Mouse (Mus musculus) ES-Bruce4 (cell line): ENCODE results near the gene Rxrb. TPM values are rescaled to one million over a fixed set of nuclear protein-coding genes. Genes with fewer than 3 reads are reported as not detected.
A peak's percentile ranks its signal among the peaks of the same experiment; 100 is the strongest.
"Not testable (repeated sequence)": the region's sequence is repeated elsewhere in the genome, so short reads cannot be mapped to it uniquely, and the experiment has no call there.

Source experiments
- H3K27ac ChIP-seq: 2 replicates; pipeline ENCODE4 v1.5.1; 2012; ENCODE audit warnings: low read length, inconsistent platforms; ENCODE audit not compliant: insufficient read depth
- H3K27me3 ChIP-seq: 2 replicates; pipeline ENCODE4 v1.6.1; 2012; ENCODE audit warnings: mild to moderate bottlenecking, low read length, inconsistent platforms; ENCODE audit not compliant: control insufficient read depth, poor library complexity, insufficient read depth, severe bottlenecking
- H3K36me3 ChIP-seq: 2 replicates; pipeline ENCODE4 v1.6.1; 2012; ENCODE audit warnings: inconsistent platforms, mild to moderate bottlenecking, low read length, moderate library complexity; ENCODE audit not compliant: control insufficient read depth, poor library complexity, insufficient read depth, severe bottlenecking
- H3K4me1 ChIP-seq: one replicate; pipeline ENCODE4 v1.8.1; 2011; ENCODE audit warnings: low read length; ENCODE audit not compliant: control insufficient read depth, insufficient read depth
- H3K4me3 ChIP-seq: 2 replicates; pipeline ENCODE4 v1.5.1; 2011; ENCODE audit warnings: low read depth, mild to moderate bottlenecking, low read length
- H3K9ac ChIP-seq: 2 replicates; pipeline ENCODE4 v1.6.1; 2012; ENCODE audit warnings: low read depth, mild to moderate bottlenecking, inconsistent platforms; ENCODE audit not compliant: poor library complexity, severe bottlenecking
- H3K9me3 ChIP-seq: replicated peaks from 2 replicates; pipeline ENCODE4 v1.6.1; 2012; ENCODE audit warnings: mild to moderate bottlenecking, low read length, inconsistent platforms; ENCODE audit not compliant: control insufficient read depth, poor library complexity, insufficient read depth, severe bottlenecking
- CTCF ChIP-seq: IDR thresholded peaks from one replicate; pipeline ENCODE4 v1.8.1; 2011; ENCODE audit warnings: low read depth, low read length
- EP300 ChIP-seq: IDR thresholded peaks from 2 replicates; pipeline ENCODE4 v1.6.1; 2011; ENCODE audit warnings: low read depth, low read length; ENCODE audit not compliant: insufficient read depth
- POLR2A ChIP-seq: IDR thresholded peaks from one replicate; pipeline ENCODE4 v1.8.1; 2011; ENCODE audit warnings: low read length; ENCODE audit not compliant: insufficient read depth
- polyA plus RNA-seq: library from polyadenylated mRNA; stranded (reverse); fragments of >200 nt; gene quantifications from 2 replicates; pipeline ENCODE4 v1.2.4, GENCODE M21; 2011; ENCODE audit warnings: low read depth; ENCODE audit not compliant: missing spikeins, insufficient read depth, insufficient read length

Rxrb gene
- 37.7 and 38.2 TPM in 2 replicates for polyA plus RNA-seq

- Histone ChIP-seq H3K27ac (peak within 1 kb of the TSS; percentile 37), H3K4me1 (peaks cover 3% of the 10 kb centered on the region), H3K4me3 (peak within 1 kb of the TSS; percentile 93), H3K27me3 (no peaks in the 10 kb centered on the region), H3K36me3 (peaks cover 30% of the 10 kb centered on the region), H3K9me3 (no peaks in the 10 kb centered on the region), H3K9ac (peak within 1 kb of the TSS; percentile 97)
- peak; percentile 40 for TF ChIP-seq POLR2A
- TF ChIP-seq EP300: peak; percentile 39; the same call in 1 of the 2 replicates
- no peak for TF ChIP-seq CTCF
These were observed at the start of gene Rxrb, which contains the start of gene Slc39a7 for GRCm38 (mm10) chr17:34031465-34032173. Rxrb (plus strand) TSS chr17:34031812. Slc39a7 (minus strand) TSS chr17:34031682.

- not testable (repeated sequence) for H3K36me3 ChIP-seq, H3K27ac ChIP-seq, H3K9me3 ChIP-seq, H3K9ac ChIP-seq, H3K4me1 ChIP-seq, H3K27me3 ChIP-seq
- 0 out of 2 replicates have a peak overlapping the region, but pooled peaks have one; percentile 13 for H3K4me3 ChIP-seq
- TF ChIP-seq CTCF: peak; percentile 58
These were observed 49.5 kb upstream of the Rxrb start for GRCm38 (mm10) chr17:33982136-33982535.

GRCm38 (mm10) chr17:33991788-33992664 lies 39.6 kb upstream of the Rxrb start:
- no peaks in the 10 kb centered on the region for H3K4me1 ChIP-seq
- H3K4me3 ChIP-seq: peak overlapping the region; percentile 21; the same call in 1 of the 2 replicates
- no peaks in the 10 kb centered on the region for H3K9me3 ChIP-seq
- H3K36me3 ChIP-seq: no peaks in the 10 kb centered on the region
- no peak for TF ChIP-seq POLR2A
- peak; percentile 64 for TF ChIP-seq CTCF
- TF ChIP-seq EP300: no peak
- no peak overlapping the region for H3K27ac ChIP-seq
- H3K27me3 ChIP-seq: no peaks in the 10 kb centered on the region
- H3K9ac ChIP-seq: peak overlapping the region; percentile 23; the same call in 1 of the 2 replicates

- Histone ChIP-seq H3K27me3 (peaks cover 7% of the 10 kb centered on the region), H3K4me3 (no peak overlapping the region), H3K4me1 (no peaks in the 10 kb centered on the region), H3K36me3 (no peaks in the 10 kb centered on the region), H3K9me3 (no peaks in the 10 kb centered on the region), H3K9ac (no peak overlapping the region), H3K27ac (no peak overlapping the region)
- TF ChIP-seq EP300: no peak
- no peak for TF ChIP-seq CTCF
- no peak for TF ChIP-seq POLR2A
These were observed 36.7 kb upstream of the Rxrb start for GRCm38 (mm10) chr17:33994959-33995358.

- Histone ChIP-seq H3K4me1 (no peaks in the 10 kb centered on the region), H3K27ac (no peak overlapping the region), H3K4me3 (no peak overlapping the region), H3K9ac (no peak overlapping the region), H3K27me3 (peaks cover 7% of the 10 kb centered on the region), H3K9me3 (no peaks in the 10 kb centered on the region), H3K36me3 (no peaks in the 10 kb centered on the region)
- TF ChIP-seq POLR2A: no peak
- TF ChIP-seq EP300: no peak
- TF ChIP-seq CTCF: no peak
These were observed 36.0 kb upstream of the Rxrb start for GRCm38 (mm10) chr17:33995651-33996050.

GRCm38 (mm10) chr17:33997025-33997424 lies 34.6 kb upstream of the Rxrb start:
- H3K4me3 ChIP-seq, H3K9me3 ChIP-seq, H3K27me3 ChIP-seq, H3K36me3 ChIP-seq, H3K4me1 ChIP-seq, H3K27ac ChIP-seq, H3K9ac ChIP-seq: not testable (repeated sequence)

- not testable (repeated sequence) for H3K27me3 ChIP-seq, H3K4me3 ChIP-seq, H3K9me3 ChIP-seq, H3K9ac ChIP-seq, H3K36me3 ChIP-seq, H3K27ac ChIP-seq, H3K4me1 ChIP-seq
These were observed 32.9 kb upstream of the Rxrb start for GRCm38 (mm10) chr17:33998697-33999096.
